Mouse (Mus musculus) yolk sac, embryonic 10.5 days (tissue): ENCODE measurements at regions not wholly inside any gene's neighbourhood (a gene's known extent, or its start where the extent isn't known, plus 50 kb on each side); places are given as distances from the start of the nearest gene placed in this dataset.
A peak's percentile ranks its signal among the peaks of the same experiment; 100 is the strongest.
"Not testable (repeated sequence)": the region's sequence is repeated elsewhere in the genome, so short reads cannot be mapped to it uniquely, and the experiment has no call there.

Source experiments
- DNase-seq: peaks from one replicate; pipeline ENCODE4 v3.0.0-alpha.2; 2017; ENCODE audit warnings: low spot score

GRCm38 (mm10) chr6:109125447-109125846 lies 297.0 kb downstream of the Edem1 start:
- DNase-seq: no peak

- no peak for DNase-seq
These were observed 298.8 kb downstream of the Edem1 start for GRCm38 (mm10) chr6:109127203-109127602.

- DNase-seq: no peak
These were observed 317.7 kb downstream of the Edem1 start for GRCm38 (mm10) chr6:109146111-109146510.

GRCm38 (mm10) chr6:109149043-109149442 lies 320.6 kb downstream of the Edem1 start:
- DNase-seq: no peak

GRCm38 (mm10) chr6:109150023-109150911 lies 321.8 kb downstream of the Edem1 start:
- peak; percentile 44 for DNase-seq

- DNase-seq: no peak
These were observed 322.4 kb downstream of the Edem1 start for GRCm38 (mm10) chr6:109150912-109151256.

- no peak for DNase-seq
These were observed 325.2 kb downstream of the Edem1 start for GRCm38 (mm10) chr6:109153624-109154023.

- no peak for DNase-seq
These were observed 331.1 kb downstream of the Edem1 start for GRCm38 (mm10) chr6:109159561-109159960.

GRCm38 (mm10) chr6:109167439-109167838 lies 339.0 kb downstream of the Edem1 start:
- no peak for DNase-seq

GRCm38 (mm10) chr6:109172104-109172850 lies 343.8 kb downstream of the Edem1 start:
- no peak for DNase-seq

- no peak for DNase-seq
These were observed 344.6 kb downstream of the Edem1 start for GRCm38 (mm10) chr6:109173015-109173414.

GRCm38 (mm10) chr6:109176876-109177275 lies 348.4 kb downstream of the Edem1 start:
- DNase-seq: no peak

GRCm38 (mm10) chr6:109182878-109183277 lies 354.4 kb downstream of the Edem1 start:
- no peak for DNase-seq

- not testable (repeated sequence) for DNase-seq
These were observed 364.6 kb downstream of the Edem1 start for GRCm38 (mm10) chr6:109193061-109193460.

- no peak for DNase-seq
These were observed 365.2 kb downstream of the Edem1 start for GRCm38 (mm10) chr6:109193603-109194002.

- DNase-seq: no peak
These were observed 381.3 kb downstream of the Edem1 start for GRCm38 (mm10) chr6:109209699-109210098.

GRCm38 (mm10) chr6:109230391-109230790 lies 401.9 kb downstream of the Edem1 start:
- no peak for DNase-seq

- no peak for DNase-seq
These were observed 405.0 kb downstream of the Edem1 start for GRCm38 (mm10) chr6:109233426-109233825.

GRCm38 (mm10) chr6:109245666-109246065 lies 417.2 kb downstream of the Edem1 start:
- no peak for DNase-seq

- not testable (repeated sequence) for DNase-seq
These were observed 418.1 kb downstream of the Edem1 start for GRCm38 (mm10) chr6:109246510-109246909.
